Mouse (Mus musculus) stomach, embryonic 14.5 days (tissue): ENCODE results near the gene Cd55. TPM values are rescaled to one million over a fixed set of nuclear protein-coding genes. Genes with fewer than 3 reads are reported as not detected.
"Not testable (repeated sequence)": the region's sequence is repeated elsewhere in the genome, so short reads cannot be mapped to it uniquely, and the experiment has no call there.

Source experiments
- ATAC-seq: fragments of 200-750 bp; cut with Nextera tagmentation; 2 replicates; pipeline ENCODE4 v1.8.0; 2017; ENCODE audit warnings: low read depth, moderate TSS enrichment; ENCODE audit not compliant: insufficient number of reproducible peaks, insufficient read depth, low FRiP score
- H3K27ac ChIP-seq: fragments of 300-500 bp; sonication (generic); 2 replicates; pipeline ENCODE4 v1.5.1; 2014; ENCODE audit warnings: mild to moderate bottlenecking, low read length, moderate library complexity, mixed read lengths
- H3K27me3 ChIP-seq: fragments of 300-500 bp; sonication (generic); 2 replicates; pipeline ENCODE4 v1.6.1; 2014; ENCODE audit warnings: low read length, control low read depth, mixed read lengths; ENCODE audit not compliant: control insufficient read depth, insufficient read depth
- H3K36me3 ChIP-seq: fragments of 300-500 bp; sonication (generic); 2 replicates; pipeline ENCODE4 v1.6.1; 2014; ENCODE audit warnings: mild to moderate bottlenecking, control low read depth, low read length, moderate library complexity, mixed read lengths; ENCODE audit not compliant: control insufficient read depth, insufficient read depth
- H3K4me1 ChIP-seq: fragments of 300-500 bp; sonication (generic); 2 replicates; pipeline ENCODE4 v1.6.1; 2014; ENCODE audit warnings: low read length, control low read depth, mixed read lengths; ENCODE audit not compliant: control insufficient read depth, insufficient read depth
- H3K4me2 ChIP-seq: fragments of 300-500 bp; sonication (generic); replicated peaks from 2 replicates; pipeline ENCODE4 v1.6.1; 2014; ENCODE audit warnings: low read depth, low read length, control low read depth
- H3K4me3 ChIP-seq: fragments of 300-500 bp; sonication (generic); 2 replicates; pipeline ENCODE4 v1.5.1; 2014; ENCODE audit warnings: low read depth, low read length, control low read depth
- H3K9ac ChIP-seq: fragments of 300-500 bp; sonication (generic); replicated peaks from 2 replicates; pipeline ENCODE4 v1.6.1; 2014; ENCODE audit warnings: low read depth, mild to moderate bottlenecking, control low read depth, low read length, moderate library complexity, mixed read lengths
- H3K9me3 ChIP-seq: fragments of 300-500 bp; sonication (generic); 2 replicates; pipeline ENCODE4 v1.6.1; 2016; ENCODE audit warnings: low read depth, low read length, control low read depth; ENCODE audit not compliant: control insufficient read depth
- WGBS: fragments of 180-500 bp; shearing (Covaris S2); extraction: QIAGEN DNeasy Blood & Tissue Kit; methylation state at CpG from one replicate; pipeline ENCODE4 v1.1.7; 2014; 5-methylcytosine and 5-hydroxymethylcytosine counted together
- polyA plus RNA-seq: library from polyadenylated mRNA; unstranded; fragments of >200 nt; fragmentation: Nextera tagmentation; extraction: Ambion mirVana; gene quantifications from 2 replicates; pipeline ENCODE4 v1.2.1, GENCODE M21; 2014

Gene Cd55
- polyA plus RNA-seq, 1 experiment from 2014 or later = 57.5 TPM

DNA sequence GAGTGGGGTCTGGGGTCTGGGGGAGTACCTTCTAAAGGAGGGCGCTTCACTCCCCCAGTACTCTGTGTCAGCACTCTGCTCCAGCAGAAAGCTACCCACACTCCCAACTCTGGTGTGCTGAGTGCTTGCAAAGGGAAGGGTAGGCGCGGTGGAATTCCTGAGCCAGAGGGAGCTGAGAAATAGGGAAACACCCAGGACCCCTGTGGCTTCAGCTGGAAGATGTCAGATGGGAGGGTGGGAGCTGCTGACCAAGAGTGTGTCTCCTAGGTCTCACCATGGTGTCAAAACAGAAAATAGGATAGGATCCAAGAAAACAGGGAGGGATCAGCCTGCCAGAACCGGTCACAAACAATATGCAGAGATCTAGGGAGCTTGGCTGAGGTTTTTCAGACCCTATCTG, 323 bp upstream of the Cd55 start:
- Histone ChIP-seq H3K9ac (peak overlapping the region; percentile 46), H3K36me3 (no peaks in the 10 kb centered on the region), H3K4me1 (peaks cover 9% of the 10 kb centered on the region; the same call in 1 of the 2 replicates), H3K27me3 (no peaks in the 10 kb centered on the region), H3K9me3 (no peaks in the 10 kb centered on the region), H3K4me3 (peak overlapping the region; percentile 68), H3K4me2 (peak overlapping the region; percentile 67), H3K27ac (peak overlapping the region; percentile 12)
- 4% methylated on average over 4 of the region's 4 CpGs for WGBS
- ATAC-seq = no peak

- Histone ChIP-seq H3K4me3 (no peak overlapping the region), H3K9me3 (no peaks in the 10 kb centered on the region), H3K4me2 (no peak overlapping the region), H3K9ac (no peak overlapping the region), H3K4me1 (no peaks in the 10 kb centered on the region), H3K36me3 (no peaks in the 10 kb centered on the region; the same call in none of the 2 replicates), H3K27ac (no peak overlapping the region), H3K27me3 (no peaks in the 10 kb centered on the region)
- ATAC-seq = no peak
- WGBS = 79% methylated on average over 2 of the region's 2 CpGs
These were observed 7.4 kb downstream of the Cd55 start for GRCm38 (mm10) chr1:130455111-130455510.

DNA sequence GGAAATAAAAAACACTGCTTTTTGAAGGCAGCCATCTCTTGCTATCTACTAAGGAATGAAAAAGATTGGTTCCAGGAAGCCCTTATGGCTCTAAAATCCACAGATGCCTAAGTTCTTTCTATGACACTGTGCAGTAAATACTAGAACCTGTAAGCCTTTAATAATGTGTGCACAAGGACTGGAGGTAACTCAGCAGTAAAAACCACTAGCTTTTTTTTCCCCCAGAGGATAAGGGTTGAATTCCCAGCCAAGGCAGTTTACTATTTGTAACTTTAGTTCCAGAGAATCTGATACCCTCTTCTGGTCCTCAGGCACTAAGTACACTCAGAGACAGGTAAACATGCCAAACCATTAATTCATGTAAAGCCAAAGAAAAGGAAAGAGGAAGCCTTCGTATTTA, 19.6 kb downstream of the Cd55 start:
- H3K27me3 ChIP-seq, H3K9ac ChIP-seq, ATAC-seq, H3K9me3 ChIP-seq, H3K4me2 ChIP-seq, H3K36me3 ChIP-seq, H3K4me1 ChIP-seq, H3K4me3 ChIP-seq, H3K27ac ChIP-seq: not testable (repeated sequence)
- WGBS = 21% methylated on average over 1 of the region's 1 CpGs

DNA sequence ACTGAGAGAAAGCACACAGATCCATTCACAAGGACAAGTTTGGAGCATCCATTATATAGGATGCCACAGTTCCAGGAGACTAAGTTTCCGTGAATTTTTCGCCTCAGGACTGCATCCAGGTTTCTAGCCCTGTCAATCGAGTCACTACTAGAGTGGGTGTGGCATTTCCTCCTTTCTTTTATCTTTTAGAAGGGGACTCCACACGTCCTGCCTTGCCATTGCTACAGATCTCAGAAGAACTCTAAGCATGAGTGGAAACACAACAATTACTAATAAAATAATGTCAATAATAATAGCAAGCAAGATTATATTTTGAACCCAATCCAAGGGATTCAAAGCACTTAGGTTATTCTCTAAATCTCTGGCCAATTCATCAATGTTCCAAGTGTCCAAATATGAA, 31.6 kb downstream of the Cd55 start:
- Histone ChIP-seq H3K36me3 (no peaks in the 10 kb centered on the region), H3K4me1 (no peaks in the 10 kb centered on the region), H3K4me2 (no peak overlapping the region), H3K9ac (no peak overlapping the region), H3K4me3 (no peak overlapping the region), H3K27me3 (no peaks in the 10 kb centered on the region), H3K9me3 (no peaks in the 10 kb centered on the region; the same call in 1 of the 2 replicates), H3K27ac (no peak overlapping the region)
- ATAC-seq = no peak
- 81% methylated on average over 4 of the region's 4 CpGs for WGBS

DNA sequence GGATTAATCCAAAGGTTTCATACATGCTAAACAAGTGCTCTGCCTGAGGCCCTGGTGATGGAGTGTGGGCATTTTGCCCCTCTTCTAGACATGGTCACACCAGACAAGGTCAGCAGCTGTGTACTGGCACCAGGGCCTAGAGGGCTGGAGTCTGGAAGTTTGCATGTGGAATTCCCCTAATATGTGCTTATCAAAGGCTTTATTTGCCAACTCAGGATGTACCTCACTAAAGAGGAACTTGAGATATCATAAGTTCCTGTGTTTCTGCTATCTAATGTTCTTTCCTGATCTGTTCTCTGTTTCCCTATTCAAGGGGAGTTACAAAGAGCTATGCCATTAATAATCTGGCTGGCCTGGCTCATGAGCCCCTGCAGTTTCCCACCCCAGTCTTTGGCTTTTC, 33.9 kb downstream of the Cd55 start:
- not testable (repeated sequence) for ATAC-seq, H3K4me2 ChIP-seq, H3K27ac ChIP-seq, H3K9ac ChIP-seq, H3K4me3 ChIP-seq, H3K9me3 ChIP-seq, H3K4me1 ChIP-seq, H3K36me3 ChIP-seq, H3K27me3 ChIP-seq

DNA sequence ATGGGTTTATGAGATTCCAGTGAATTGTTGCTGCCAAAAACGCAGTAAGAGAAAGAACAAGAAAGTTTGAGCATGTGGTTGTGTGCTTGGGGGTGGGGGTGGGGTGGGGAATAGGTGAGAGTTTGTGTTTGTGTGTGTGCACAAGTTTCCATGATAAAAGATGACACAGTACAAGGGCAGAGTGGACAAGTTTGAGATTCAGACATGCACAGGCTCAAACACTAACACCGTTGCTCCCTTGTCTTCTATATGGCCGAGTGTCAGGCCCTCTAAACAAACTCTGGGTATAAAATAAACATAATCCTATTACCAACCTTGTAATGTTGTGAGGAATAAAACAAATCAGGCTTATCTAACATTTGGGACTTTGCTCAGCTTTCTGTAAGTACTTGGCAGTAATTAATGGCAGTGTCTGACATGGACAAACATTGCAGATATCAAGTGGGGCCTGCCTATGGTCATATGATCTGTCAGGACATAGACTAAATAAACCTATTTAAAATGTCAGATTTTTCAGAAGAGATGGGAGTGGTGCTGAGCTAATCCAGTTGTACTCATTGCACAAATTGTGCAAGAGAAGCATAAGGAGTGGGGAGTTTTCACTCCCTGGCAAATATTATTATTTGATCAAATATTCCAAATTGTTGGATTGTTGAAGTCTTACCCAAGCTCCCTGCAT, 35.2 kb downstream of the Cd55 start:
- H3K36me3 ChIP-seq, H3K27me3 ChIP-seq, H3K9me3 ChIP-seq, H3K4me1 ChIP-seq, H3K4me3 ChIP-seq, H3K27ac ChIP-seq, H3K4me2 ChIP-seq, H3K9ac ChIP-seq: not testable (repeated sequence)
- ATAC-seq = peak; percentile 78
- WGBS = 28% methylated on average over 2 of the region's 3 CpGs

DNA sequence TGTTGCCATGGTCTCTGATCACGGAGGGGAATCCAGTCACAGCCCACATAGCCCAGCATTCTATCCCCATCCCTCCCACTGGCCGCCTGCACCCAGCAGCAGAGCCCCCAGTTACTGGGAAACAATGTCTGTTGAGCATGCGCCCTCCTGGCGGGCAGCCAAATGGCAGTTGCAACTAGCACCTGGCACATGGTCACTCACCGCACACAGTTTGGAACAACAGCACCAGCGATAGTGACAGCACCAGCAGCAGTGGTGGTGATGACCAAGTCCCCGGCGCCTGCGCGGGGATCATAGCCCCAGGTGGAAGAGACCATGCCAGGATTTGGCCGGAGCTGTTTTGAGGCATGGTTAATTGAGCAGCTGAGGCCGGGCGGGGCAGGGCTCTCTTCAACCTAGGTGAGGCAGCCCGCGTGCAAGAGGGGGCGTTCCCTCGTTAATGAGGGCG, 39.9 kb downstream of the Cd55 start, which contains the start of gene Cd55b:
TSS of gene Cd55b (minus strand) at position 346 of the 448 bp plus-strand sequence.
- Histone ChIP-seq H3K27ac (no peak within 1 kb of the TSS), H3K36me3 (no peaks in the 10 kb centered on the region), H3K27me3 (no peaks in the 10 kb centered on the region), H3K4me2 (no peak within 1 kb of the TSS), H3K4me1 (no peaks in the 10 kb centered on the region), H3K4me3 (no peak within 1 kb of the TSS), H3K9me3 (no peaks in the 10 kb centered on the region), H3K9ac (no peak within 1 kb of the TSS)
- ATAC-seq = peak; percentile 25; the same call in 1 of the 2 replicates
- 57% methylated on average over 18 of the region's 18 CpGs for WGBS

DNA sequence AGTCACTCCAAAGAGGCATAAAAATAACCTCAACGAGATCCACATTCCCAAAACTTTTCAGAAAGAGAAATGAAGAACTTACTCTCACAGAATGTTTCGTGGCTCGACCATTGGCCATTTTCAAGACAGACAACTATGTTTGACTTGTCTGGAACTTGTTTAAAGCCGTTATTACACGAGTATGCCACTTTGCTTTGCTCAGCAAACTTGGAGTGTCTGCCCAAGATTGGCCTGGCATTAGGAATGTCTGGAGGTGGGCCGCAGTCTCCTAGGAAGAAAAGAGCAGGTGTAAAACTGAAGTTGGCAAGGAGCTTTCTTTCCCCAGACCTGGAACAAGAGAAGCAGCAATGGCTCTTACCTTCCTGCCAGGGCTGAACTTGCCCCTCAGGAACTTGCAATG, 40.5 kb downstream of the Cd55 start:
- H3K27ac ChIP-seq = not testable (repeated sequence)

GRCm38 (mm10) chr1:130397109-130397508, 65.4 kb downstream of the Cd55 start:
- not testable (repeated sequence) for H3K27me3 ChIP-seq, H3K27ac ChIP-seq, H3K4me3 ChIP-seq, H3K9me3 ChIP-seq, H3K4me2 ChIP-seq, H3K4me1 ChIP-seq, H3K9ac ChIP-seq, H3K36me3 ChIP-seq, ATAC-seq

More for the DNA sequence above, 40.5 kb downstream of the Cd55 start:
- H3K36me3 ChIP-seq, H3K27me3 ChIP-seq, H3K9ac ChIP-seq, H3K4me1 ChIP-seq, H3K4me2 ChIP-seq, H3K4me3 ChIP-seq, ATAC-seq, H3K9me3 ChIP-seq: not testable (repeated sequence)
- WGBS = no CpG with 5 or more reads among the region's 6 CpGs
